Mouse (Mus musculus) liver, embryonic 15.5 days (tissue): ENCODE measurements at regions not wholly inside any gene's neighbourhood (a gene's known extent, or its start where the extent isn't known, plus 50 kb on each side); places are given as distances from the start of the nearest gene placed in this dataset.
A peak's percentile ranks its signal among the peaks of the same experiment; 100 is the strongest.
"Not testable (repeated sequence)": the region's sequence is repeated elsewhere in the genome, so short reads cannot be mapped to it uniquely, and the experiment has no call there.

Experiments used
- ATAC-seq: fragments of 200-750 bp; cut with Nextera tagmentation; 2 replicates; pipeline ENCODE4 v1.8.0; 2017; ENCODE audit warnings: moderate number of reproducible peaks, mild to moderate bottlenecking, moderate library complexity; ENCODE audit not compliant: insufficient read depth
- H3K27ac ChIP-seq: fragments of 300-500 bp; sonication (generic); replicated peaks from 2 replicates; pipeline ENCODE4 v1.5.1; 2015; ENCODE audit warnings: mild to moderate bottlenecking, inconsistent platforms
- H3K27me3 ChIP-seq: fragments of 300-500 bp; sonication (generic); 2 replicates; pipeline ENCODE4 v1.6.1; 2015; ENCODE audit warnings: mild to moderate bottlenecking, inconsistent platforms
- H3K36me3 ChIP-seq: fragments of 300-500 bp; sonication (generic); replicated peaks from 2 replicates; pipeline ENCODE4 v1.6.1; 2015; ENCODE audit warnings: moderate library complexity, mild to moderate bottlenecking, inconsistent platforms
- H3K4me1 ChIP-seq: fragments of 300-500 bp; sonication (generic); replicated peaks from 2 replicates; pipeline ENCODE4 v1.6.1; 2015; ENCODE audit warnings: inconsistent platforms
- H3K4me2 ChIP-seq: fragments of 300-500 bp; sonication (generic); 2 replicates; pipeline ENCODE4 v1.6.1; 2015; ENCODE audit warnings: moderate library complexity, mild to moderate bottlenecking, inconsistent platforms
- H3K4me3 ChIP-seq: fragments of 300-500 bp; sonication (generic); replicated peaks from 2 replicates; pipeline ENCODE4 v1.5.1; 2015; ENCODE audit warnings: mild to moderate bottlenecking, inconsistent platforms
- H3K9ac ChIP-seq: fragments of 300-500 bp; sonication (generic); 2 replicates; pipeline ENCODE4 v1.6.1; 2015; ENCODE audit warnings: moderate library complexity, mild to moderate bottlenecking, inconsistent platforms
- H3K9me3 ChIP-seq: fragments of 300-500 bp; sonication (generic); replicated peaks from 2 replicates; pipeline ENCODE4 v1.6.1; 2016; ENCODE audit warnings: inconsistent platforms
- WGBS: fragments of 180-500 bp; shearing (Covaris S2); methylation state at CpG from one replicate; pipeline ENCODE4 v1.1.7; 2015; ENCODE audit warnings: mixed read lengths; ENCODE audit not compliant: insufficient replicate concordance; 5-methylcytosine and 5-hydroxymethylcytosine counted together

DNA sequence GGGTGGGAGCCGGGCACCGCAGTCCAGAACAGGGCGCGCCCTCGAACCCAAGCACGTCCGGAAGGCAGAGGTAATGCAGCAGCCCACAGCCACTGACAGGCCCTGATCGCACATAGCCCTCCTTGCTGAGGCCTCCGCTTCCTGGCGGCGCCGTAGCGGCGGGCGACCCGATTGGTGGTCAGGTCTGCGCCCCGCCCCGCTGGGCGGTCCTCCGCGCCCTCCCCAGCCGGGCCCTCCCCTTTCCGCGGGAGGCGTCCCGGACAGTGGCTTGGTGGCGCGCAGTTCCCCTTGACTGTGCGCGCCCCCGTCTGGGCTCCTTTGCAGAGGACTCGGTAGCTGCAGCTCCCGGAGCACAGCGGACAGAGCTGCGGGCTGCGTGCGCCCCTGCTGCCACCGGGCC lies 375.5 kb upstream of the Asap2 start:
- H3K4me2 ChIP-seq: peak overlapping the region; percentile 36; the same call in 1 of the 2 replicates
- 0% methylated on average over 26 of the region's 39 CpGs for WGBS
- peak overlapping the region; percentile 26 for H3K4me3 ChIP-seq
- not testable (repeated sequence) for H3K27me3 ChIP-seq, H3K9ac ChIP-seq, H3K27ac ChIP-seq, H3K9me3 ChIP-seq, H3K4me1 ChIP-seq, ATAC-seq, H3K36me3 ChIP-seq
